Mouse (Mus musculus): ENCODE results near the gene Rtbdn.

Rtbdn gene

DNA sequence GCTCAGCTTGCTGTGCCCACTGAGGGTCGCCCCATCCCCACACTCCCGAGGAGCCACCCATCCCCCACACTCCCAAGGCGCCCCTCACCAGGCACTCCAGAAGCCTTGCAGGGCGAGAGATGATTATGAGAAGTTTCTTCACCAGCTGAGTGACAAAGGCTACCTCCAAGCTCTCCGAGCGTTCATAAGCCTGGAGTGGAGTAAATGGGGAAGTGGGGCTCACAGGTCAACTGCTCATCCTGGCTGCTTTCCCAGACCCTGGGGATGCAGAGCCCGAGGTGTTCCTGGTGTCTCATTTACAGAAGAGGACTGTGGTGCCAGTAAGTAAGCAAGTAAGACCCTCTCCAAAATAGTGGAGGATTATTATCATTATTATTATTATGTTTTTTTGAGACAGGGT is 21.2 kb upstream of the Rtbdn start:
- no peak for DNase-seq

DNA sequence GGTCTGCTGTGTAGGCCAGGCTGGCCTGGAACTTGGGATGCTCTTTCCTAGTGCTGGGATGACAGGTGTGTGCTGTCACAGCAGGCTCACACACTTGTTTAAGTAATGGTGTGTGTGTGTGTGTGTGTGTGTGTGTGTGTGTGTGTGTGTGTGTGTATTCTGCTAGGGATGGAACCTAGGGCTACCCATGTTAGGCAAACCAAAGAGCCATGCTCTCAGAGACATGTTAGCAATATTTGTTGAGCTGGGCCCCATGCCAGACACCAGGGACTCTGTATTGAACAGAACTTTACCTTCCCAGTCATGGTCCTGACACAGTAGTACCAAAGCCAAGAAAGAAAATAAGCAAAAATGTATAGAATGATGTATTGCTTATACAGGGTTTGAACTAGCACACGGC is 19.3 kb upstream of the Rtbdn start:
- no peak for DNase-seq

DNA sequence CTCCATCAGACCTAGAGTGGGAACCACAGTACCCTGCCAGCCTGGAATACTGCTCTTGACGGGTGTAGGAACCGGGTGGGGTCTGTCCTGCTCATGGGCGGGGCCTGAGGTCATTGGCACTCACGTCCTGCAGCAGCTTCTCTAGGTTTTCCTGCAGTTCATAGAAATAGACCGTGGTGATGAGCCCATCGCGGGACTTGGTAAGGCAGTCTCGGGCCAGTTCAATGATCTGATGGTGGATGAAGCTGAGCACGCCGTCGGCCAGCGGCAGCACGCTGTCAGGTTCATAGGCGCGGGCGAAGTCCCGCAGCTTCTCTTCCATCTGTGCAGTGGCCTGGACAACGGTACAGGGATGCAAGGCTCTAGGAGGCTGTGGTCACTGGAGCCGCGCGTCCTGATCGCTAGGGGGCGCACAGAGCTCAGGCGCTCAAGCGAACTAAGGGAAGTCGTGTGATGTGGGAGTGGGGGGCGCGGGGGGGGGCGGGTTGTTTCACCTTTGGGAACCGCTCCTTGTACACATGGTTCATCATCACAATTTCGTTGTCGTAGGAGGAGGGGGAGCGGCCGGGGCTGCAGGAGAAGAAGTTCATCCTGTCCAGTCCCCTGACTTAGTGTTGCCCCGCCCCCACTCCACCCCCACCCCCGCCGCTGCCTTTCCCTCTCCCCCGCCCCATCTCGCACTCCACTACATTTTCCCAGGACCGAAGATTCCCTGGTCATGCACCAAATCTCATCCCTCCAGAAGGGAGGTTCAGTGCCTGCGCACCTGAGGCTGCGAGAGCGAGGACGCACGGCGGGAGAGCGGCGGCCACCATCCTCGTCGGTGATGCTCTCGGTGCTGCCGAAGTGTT is 18.1 kb upstream of the Rtbdn start:
- DNase-seq, result peak; percentile 81

DNA sequence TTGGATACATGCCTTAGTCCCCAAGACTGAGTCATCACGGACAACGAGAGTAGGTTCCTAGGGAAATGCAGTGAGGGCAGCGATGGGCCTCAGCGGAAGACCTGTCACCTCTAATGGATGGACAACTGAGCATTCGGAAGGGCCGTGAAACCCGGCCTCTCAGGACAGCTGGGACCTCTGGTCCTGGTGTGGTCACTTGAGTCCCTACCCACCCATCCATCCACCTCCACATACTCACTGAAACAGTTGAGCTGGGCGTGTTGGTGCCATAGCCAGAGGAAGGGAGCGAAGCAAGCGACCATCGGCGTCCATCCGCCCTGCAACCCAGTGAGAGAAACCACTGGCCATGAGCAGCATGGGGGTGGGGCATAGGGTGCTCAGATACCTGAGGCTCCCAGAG is 16.2 kb upstream of the Rtbdn start:
- DNase-seq, result no peak

DNA sequence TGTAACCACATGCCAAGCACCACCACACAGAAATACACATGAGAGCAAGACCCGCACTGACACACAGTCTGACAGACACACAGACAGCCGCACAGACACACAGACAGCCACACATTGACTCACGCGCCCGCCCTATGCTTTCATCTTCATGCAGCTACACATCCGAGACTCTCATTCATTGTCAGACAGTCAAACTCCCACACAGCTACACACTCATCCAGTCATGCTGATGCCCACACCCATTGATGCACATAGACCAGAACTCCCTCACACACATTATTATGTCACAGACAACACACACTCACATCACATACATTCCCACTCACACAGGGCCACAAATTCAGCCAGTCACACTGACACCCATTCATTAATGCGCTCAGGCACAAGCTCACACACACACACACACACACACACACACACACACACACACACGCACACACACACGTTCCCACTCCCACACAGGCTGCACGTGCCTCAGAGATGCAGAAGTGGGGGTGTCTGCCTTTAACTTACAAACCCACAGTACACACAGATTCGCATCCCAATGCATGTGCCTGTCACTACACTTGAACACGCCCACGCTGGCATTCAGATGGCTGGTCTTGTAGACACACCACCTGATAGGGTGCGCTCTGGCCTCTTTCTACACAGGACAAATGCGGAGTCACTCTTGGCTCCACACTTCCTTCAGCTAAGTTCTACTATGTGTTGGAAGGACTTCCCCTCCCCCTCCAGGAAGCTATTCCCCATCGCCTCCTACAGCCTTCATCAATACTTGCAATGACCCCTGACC is 12.8 kb upstream of the Rtbdn start:
- no peak for DNase-seq

DNA sequence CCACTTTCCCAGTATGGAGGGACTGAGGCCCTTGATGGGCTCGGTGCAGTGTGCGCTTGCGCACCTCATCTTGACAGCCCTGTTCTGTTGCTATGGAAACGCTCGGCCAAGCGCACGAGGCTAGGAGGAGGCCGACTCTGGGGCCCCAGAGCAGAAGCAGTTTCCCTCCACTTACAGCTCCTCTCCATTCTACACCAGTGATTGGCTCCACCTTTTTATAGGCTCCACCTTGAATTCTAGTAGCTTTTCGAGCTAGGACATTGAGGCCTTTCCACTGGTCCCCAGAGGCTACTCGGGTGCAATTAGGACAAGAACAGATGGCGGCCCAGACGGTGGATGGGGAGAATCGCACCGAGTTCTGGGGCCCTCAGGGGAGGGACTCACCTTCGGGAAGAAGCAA is 11.9 kb upstream of the Rtbdn start:
- DNase-seq, result no peak

DNA sequence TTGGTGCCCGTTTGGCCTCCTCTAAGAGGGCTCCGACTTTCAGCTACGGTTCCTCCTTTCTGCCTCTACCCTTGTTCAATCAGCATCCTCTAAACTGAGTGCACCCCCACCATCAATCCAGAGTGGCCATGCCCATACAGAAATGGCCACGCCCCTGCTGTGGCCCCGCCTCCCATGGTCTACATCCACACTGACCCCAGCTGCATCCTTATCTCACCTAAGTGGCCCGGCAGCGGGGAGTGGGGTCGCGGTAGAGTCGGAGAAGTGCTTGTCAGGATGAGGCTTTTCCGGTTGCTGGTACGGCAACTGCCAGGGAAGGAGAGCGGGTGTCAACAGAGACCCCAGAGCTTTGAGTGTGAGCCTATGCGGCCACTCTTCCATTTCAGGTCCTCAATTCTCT is 11.3 kb upstream of the Rtbdn start:
- DNase-seq, result no peak

DNA sequence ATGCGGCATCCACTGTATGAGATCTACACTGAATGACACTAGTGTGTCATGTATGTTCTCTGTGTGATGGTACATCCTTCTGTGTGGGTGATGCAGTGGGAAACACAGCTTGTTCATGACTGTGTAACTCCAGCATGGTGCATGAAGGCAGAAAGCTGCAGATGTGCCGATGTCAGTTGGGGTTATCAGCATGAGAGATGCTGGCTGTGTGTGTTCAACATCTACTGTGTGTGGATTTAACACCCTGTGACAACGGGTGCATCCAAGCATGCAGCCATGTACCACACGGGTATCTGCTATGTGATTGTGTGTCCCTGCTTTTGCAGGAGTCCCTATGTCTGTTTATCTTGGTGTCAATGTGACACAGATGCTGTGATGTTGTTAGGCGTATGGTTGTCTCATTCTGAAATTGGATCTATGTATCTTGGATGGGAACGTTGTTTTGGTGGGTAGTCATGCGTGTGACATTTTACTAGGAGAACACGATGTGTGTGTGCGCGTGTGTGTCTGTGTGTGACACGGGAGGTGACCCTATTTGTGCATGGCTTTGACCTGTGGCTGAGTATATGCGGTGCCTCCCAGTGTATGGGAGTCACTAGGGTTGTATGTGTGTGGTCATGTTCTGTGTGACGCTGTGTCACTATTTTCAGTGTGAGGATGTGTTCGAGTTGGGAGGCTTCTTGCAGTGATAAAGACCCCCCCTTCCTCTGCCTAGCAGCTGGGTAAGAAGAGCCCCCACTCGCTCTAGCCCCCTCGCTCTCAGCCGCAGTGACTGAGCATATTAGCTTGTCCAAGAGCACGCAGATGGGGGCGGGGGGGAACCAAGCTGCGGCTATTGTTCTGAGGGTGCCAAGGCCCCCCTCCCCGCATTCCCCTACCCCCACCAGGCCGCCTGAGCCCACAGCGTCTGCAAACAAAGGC is 10.5 kb upstream of the Rtbdn start:
- peak; percentile 60 for DNase-seq

DNA sequence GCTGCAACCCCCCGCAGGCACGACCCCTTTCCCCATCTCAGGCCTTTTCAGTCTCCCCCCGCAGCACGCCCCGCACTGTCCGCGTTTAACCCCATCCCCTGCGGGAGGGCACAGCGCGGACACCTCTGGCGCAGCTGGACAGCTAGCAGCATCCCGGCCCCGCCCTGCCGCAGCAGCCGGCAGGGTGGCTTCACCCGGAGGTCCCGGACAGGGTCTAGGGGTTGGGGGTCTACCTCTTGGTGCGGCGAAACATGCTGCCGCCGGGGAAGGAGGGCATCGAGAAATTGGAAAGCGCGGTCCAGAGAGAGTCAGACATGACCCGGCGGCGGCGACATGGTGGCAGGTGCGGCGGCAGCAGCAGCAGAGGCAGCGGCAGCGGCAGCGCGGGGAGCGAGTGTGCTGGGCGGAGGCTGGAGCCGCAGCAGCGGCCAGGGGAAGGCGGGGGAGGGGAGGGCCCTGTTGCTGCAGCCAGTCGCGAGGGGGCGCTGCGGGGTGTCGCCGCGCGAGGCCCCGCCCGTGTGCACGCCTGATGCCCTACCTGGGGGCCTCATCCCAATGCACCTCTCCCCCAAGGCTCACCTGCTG is 9.7 kb upstream of the Rtbdn start, which contains the start of gene Mast1:
TSS of gene Mast1 (minus strand) at position 398 of the 585 bp plus-strand sequence.
- DNase-seq, result peak; percentile 89

DNA sequence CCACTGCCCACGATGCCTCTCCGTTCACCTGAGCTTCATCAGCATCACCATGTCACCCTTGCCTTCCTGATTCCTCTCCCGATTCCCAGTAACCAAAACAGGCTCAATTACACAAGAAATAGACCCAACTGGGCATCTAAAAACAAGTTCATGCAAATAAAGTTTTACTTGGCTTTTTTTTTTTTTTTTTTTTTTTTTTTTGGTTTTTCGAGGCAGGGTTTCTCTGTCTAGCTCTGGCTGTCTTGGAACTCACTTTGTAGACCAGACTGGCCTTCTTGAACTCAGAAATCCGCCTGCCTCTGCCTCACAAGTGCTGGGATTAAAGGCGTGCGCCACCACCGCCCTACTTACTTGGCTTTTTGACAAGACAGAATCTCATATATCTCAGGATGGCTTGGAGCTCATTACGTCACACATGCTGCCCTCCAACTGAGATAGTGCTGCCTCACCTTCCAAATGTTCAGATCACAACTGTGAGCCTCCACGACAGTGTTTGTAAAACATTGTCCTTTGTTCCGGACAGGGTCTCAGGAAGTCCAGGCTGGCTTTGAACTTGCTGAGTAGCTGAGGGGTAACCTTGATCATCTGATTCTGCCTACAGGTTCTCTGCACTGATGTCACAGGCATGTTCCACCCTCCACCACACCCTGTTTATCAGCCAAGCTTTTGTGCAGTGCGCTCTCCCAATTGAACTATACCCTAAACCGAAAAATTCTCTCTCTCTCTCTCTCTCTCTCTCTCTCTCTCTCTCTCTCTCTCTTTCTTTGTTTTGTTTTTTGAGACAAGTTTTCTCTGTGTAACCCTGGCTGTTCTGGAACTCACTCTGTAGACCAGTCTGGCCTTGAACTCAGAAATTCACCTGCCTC is 8.9 kb upstream of the Rtbdn start:
- DNase-seq, result no peak

DNA sequence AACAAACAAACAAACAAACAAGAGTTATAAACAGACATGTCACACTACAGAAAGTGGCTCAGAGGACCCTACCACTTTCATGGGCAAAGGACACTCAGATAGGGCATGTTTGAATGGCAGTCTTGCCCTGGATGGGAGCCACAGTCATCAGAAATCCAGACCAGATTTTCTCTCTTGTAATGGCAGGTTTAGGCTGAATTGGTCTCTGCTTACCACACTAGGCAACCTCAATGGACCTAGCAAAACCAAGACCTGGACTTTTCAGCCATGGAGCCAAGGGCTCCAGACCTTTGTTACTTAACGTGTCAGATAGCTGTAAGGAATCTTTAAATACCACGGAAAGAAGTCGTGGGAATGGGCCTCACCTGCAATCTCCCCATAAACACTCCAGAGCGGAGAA is 3.1 kb upstream of the Rtbdn start:
- no peak for DNase-seq

DNA sequence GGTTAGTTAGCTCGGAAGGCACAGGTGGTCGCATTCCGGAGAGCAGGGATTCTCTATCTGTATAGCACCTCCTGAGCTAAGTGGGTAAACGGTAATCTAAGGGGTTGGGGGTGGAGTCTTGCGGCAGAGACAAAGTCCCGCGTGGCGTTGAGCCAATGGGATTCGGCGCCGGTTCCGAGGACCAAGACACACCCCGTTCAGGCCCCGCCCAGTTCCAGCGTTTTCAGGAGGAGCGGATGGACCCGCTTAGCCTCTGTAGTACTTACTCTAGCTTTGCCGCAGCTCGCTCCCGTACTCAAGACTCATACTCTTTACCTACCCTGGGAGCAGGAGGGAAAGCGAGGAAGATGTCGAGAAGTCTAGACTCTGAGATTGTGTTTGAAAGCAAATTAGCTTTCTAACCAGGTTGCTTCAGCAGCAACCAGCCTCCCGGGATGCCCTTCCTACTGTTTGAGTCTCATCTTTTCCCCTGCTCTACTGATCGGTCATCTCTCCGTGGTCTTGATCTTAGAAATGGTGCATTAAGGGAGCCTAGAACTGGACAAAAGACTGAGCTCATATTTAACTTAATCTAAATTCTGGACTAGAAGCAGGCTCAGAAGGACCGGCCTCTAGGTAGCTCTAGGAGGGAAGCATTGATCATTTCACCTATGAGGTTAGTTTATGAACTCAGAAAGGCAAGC is 2.2 kb upstream of the Rtbdn start:
- peak; percentile 82 for DNase-seq

DNA sequence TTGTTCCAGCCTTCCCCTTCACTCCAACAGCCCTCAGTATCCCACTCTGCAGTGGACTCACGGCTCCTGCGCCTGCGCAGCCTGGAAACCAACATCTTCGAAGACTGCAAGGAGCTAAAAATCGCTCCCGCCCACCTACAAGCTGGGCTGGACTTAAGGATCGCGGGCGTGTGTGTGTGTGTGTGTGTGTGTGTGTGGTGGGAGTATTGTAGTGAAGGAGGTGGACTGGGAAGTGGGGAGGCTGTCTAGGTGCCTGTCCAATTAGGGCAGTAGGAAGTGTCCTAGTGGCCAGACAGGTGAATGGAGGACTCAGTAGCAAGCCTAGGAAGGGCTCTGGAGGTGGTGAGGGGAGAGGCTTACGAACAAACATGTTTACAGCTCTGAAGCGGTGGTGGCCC is 1.6 kb upstream of the Rtbdn start:
- peak; percentile 73 for DNase-seq

DNA sequence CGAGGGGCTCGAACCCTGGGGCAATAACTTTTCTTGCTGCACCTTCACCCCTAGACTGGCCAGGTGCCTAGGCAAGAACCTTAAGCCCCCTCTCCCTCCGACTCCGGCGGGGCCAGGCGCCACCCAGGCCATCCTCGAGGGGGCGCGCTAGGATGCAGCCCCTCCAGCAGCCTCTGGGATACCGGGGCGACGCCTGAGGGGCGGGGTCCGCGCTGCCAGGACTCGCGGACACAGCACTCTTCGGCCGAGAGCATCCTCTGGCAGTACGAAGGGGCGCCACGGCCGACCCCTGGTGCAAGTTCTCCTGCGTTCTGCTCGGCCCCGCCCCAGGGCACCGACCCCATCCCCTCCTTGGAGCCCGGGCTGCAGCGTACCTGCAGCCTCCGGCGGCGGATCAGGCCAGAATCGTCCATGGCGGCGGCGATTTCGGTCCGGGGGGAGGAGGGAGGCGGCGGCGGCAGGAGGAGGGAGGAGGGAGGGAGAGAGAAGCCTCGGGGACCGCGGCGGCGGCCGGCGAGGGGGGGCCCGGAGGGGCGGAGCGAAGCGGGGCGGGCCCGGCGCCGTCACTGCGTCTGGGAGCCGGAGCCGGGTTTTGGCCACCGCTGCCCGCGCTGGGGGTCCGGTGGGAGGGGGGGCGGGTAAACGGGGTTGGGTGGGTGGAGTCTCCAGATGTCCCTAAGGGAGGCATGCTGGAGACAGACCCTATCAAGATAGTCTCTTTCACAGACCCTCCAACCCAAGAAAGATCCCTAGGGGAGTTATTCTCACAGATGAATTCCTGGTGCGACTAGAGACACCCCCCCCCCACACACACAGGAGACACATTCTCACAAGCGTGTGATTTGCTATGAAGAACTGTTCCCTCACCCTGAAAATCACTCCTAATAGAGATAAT is 911 bp upstream of the Rtbdn start:
- peak; percentile 74 for DNase-seq

DNA sequence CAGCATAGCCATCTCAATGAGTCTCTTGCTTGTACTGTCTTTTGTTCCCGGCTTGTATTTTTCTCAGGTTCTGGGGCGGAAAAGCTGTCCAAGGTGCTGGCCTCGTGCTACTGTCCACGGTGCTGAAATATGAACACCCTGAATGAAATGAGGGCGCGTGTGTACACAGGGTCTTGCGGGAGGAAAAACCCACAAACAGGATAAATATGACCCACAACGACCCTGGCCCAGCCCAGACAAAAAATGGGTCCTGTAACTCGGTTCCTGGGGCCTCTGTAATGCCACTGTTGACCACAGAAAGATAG is 402 bp downstream of the Rtbdn start:
- DNase-seq, result no peak

DNA sequence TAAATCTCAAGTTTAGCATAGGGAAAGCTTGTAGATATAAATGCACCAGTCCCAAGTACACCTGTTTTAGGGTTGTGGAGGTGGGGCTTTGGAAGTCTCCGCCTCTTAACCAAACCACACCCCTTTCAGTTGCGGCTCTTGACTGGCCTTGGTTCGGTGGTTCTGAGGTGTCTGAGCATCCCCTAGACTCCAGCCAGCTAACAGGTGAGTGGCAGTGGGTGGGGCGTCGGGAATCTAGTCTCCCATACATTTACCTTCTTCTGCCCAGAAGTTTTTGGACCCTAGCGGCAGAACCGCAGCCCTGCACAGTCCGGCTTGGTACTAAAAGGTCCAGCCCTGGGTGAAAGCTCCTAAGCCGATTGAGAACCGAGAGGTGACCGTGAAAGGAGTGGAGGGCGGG is 3.0 kb downstream of the Rtbdn start:
- DNase-seq, result no peak

DNA sequence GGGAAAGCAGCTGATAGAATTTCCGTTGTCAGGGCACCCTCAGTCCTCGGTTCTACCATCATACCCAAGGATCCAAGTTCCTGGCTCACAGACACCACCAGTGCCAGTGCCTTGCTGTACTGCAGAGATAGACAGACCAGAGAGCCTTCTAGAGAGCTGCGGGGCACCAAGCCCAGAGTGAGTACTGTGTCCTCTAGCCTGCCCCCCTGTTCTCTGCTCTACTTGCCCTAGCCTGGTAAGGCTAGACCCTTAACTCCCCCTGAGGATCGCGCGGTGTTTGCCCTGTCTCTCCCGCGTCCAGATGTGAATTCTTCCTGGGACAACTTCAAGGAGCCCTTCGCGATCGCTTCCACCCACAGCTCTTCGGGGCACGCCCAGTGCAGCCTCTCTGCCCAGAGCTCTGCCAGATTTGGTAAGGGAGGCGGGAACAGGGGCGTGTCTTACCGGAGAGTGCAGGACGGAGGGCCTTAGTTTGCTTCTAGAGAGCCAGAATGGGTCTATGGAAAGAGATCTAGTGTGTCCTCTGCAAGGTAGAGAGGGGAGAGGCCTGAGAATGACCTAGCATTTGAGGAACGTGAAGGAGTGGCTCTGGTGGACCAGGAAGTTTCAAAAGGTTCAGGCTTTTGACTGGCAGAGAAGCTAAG is 5.9 kb downstream of the Rtbdn start:
- no peak for DNase-seq

DNA sequence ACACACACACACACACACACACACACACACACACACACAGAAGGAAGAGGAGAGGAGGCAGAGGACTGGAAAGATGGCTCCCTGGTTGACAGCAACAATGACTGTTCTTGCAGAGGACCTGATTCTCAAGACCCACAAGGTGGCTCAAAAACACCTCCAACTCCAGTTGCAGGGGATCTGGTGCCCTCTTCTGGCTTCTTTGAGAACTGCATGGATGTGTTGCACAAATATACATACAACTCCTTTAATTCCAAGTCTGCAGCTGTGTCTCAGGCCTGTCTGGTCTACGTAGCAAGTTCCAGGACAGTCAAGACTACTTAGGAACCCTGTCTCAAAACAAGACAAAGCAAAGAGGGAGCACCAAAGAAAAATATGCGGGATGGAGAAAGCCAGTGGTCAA is 10.0 kb downstream of the Rtbdn start:
- DNase-seq, result peak; percentile 85

DNA sequence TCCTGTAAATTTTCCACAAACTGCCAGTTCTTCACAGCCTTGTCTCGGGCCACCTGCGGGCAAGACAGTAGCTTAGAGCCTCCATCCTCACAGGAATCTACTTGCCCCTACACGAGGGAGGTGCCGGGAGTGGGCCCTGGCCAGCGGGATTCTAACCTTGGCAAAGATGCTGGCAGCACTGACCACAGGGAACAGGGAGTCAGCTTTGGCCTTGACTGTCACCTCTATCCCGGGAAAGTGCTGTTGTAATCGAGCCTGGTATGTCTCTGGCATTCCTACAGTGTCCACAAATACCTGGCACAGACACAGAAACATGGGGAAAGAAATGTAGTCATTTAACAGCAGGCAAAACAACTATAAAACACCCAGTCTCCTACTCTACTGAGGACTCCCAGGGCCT is 13.0 kb downstream of the Rtbdn start:
- no peak for DNase-seq

DNA sequence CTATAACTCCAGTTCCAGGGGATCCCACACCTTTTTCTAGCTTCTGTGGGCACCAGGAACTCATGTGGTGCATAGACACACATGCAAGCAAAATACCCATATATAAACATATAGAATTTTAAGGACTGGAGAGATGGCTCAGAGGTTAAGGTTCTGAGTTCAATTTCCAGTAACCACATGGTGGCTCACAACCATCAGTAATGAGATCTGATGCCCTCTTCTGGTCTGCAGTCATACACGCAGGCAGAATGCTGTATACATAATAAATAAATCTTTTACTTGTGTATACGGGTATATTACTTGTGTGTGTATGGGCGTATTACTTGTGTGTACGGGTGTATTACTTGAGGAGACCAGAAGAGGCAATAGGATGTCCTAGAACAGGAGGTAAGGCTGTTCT is 17.2 kb downstream of the Rtbdn start:
- DNase-seq, result no peak
